Mouse (Mus musculus) forebrain, embryonic 11.5 days (tissue): ENCODE measurements at regions not wholly inside any gene's neighbourhood (a gene's known extent, or its start where the extent isn't known, plus 50 kb on each side); places are given as distances from the start of the nearest gene placed in this dataset.

Experiments used
- ATAC-seq: fragments of 200-750 bp; cut with Nextera tagmentation; replicated peaks from 2 replicates; pipeline ENCODE4 v1.8.0; 2017; ENCODE audit warnings: moderate TSS enrichment; ENCODE audit not compliant: low FRiP score
- DNase-seq: peaks from one replicate; pipeline ENCODE4 v3.0.0-alpha.2; 2017; ENCODE audit warnings: low spot score
- H3K27ac ChIP-seq: fragments of 300-500 bp; sonication (generic); 2 replicates; pipeline ENCODE4 v1.5.1; 2014; ENCODE audit warnings: low read depth, low read length
- H3K27me3 ChIP-seq: fragments of 300-500 bp; sonication (generic); 2 replicates; pipeline ENCODE4 v1.6.1; 2014; ENCODE audit warnings: mild to moderate bottlenecking, low read length, mixed read lengths; ENCODE audit not compliant: control insufficient read depth, insufficient read depth
- H3K36me3 ChIP-seq: fragments of 300-500 bp; sonication (generic); 2 replicates; pipeline ENCODE4 v1.6.1; 2014; ENCODE audit warnings: mild to moderate bottlenecking, low read length, moderate library complexity, mixed read lengths; ENCODE audit not compliant: control insufficient read depth, insufficient read depth
- H3K4me1 ChIP-seq: fragments of 300-500 bp; sonication (generic); replicated peaks from 2 replicates; pipeline ENCODE4 v1.6.1; 2014; ENCODE audit warnings: low read length, mixed read lengths; ENCODE audit not compliant: control insufficient read depth, insufficient read depth
- H3K4me2 ChIP-seq: fragments of 300-500 bp; sonication (generic); 2 replicates; pipeline ENCODE4 v1.6.1; 2014; ENCODE audit warnings: low read depth, mild to moderate bottlenecking, low read length, moderate library complexity, mixed read lengths; ENCODE audit not compliant: severe bottlenecking
- H3K4me3 ChIP-seq: fragments of 300-500 bp; sonication (generic); 2 replicates; pipeline ENCODE4 v1.5.1; 2014; ENCODE audit warnings: low read depth, low read length
- H3K9ac ChIP-seq: fragments of 300-500 bp; sonication (generic); 2 replicates; pipeline ENCODE4 v1.6.1; 2014; ENCODE audit warnings: low read length
- H3K9me3 ChIP-seq: fragments of 300-500 bp; sonication (generic); 2 replicates; pipeline ENCODE4 v1.6.1; 2016; ENCODE audit warnings: low read length, mixed read lengths; ENCODE audit not compliant: control insufficient read depth
- WGBS: fragments of 180-500 bp; shearing (Covaris S2); extraction: QIAGEN DNeasy Blood & Tissue Kit; methylation state at CpG from one replicate; pipeline ENCODE4 v1.1.7; 2014; 5-methylcytosine and 5-hydroxymethylcytosine counted together

DNA sequence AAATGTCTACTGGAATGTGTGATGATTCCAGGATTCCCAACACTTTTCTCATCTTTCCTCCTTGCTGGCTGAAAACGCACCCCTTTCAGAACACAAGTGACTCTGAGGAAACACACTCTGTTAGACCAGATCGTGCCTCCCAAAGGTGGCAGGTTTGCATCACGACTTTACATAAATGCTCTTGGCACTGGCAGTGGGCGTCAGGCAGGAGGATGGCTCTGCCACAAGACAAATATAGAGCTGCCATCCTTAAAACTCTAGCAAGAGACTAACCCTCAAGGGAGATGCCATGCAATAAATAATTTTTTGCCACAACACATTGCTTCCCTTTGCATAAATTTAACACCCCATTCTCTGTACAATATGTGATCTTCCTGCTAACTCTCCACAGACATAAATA lies 2254.1 kb upstream of the Lrrc6 start:
- no peaks in the 10 kb centered on the region for H3K27me3 ChIP-seq
- no peak overlapping the region for H3K4me2 ChIP-seq
- H3K36me3 ChIP-seq = no peaks in the 10 kb centered on the region
- no peak overlapping the region for H3K27ac ChIP-seq
- no peaks in the 10 kb centered on the region for H3K4me1 ChIP-seq
- ATAC-seq (no peak), DNase-seq (no peak)
- no peak overlapping the region for H3K9ac ChIP-seq
- no peak overlapping the region for H3K4me3 ChIP-seq
- no peaks in the 10 kb centered on the region for H3K9me3 ChIP-seq
- 85% methylated on average over 4 of the region's 4 CpGs for WGBS

DNA sequence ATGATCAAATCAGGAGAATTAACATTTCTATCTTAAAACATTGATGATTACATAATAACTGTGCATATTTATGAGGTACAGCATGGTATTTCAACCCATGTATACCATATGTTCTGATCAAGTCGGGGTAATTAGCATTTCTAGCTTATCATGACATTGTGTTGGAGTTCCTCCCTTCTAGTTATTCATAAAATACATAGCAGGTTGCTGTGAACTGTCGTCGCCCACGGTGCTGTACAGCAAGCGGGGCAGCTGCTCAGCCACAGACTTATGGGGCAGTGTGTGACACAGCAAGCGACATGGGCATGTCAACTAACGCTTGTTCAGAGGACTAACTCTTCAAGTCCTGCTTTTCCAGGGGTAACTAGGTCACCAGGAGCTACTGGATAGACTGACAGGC lies 2238.6 kb upstream of the Lrrc6 start:
- Histone ChIP-seq H3K27ac (no peak overlapping the region), H3K4me1 (no peaks in the 10 kb centered on the region), H3K4me2 (no peak overlapping the region), H3K9me3 (no peaks in the 10 kb centered on the region), H3K9ac (no peak overlapping the region), H3K36me3 (no peaks in the 10 kb centered on the region), H3K4me3 (no peak overlapping the region), H3K27me3 (no peaks in the 10 kb centered on the region)
- DNase-seq (no peak), ATAC-seq (no peak)
- 87% methylated on average over 7 of the region's 7 CpGs for WGBS

DNA sequence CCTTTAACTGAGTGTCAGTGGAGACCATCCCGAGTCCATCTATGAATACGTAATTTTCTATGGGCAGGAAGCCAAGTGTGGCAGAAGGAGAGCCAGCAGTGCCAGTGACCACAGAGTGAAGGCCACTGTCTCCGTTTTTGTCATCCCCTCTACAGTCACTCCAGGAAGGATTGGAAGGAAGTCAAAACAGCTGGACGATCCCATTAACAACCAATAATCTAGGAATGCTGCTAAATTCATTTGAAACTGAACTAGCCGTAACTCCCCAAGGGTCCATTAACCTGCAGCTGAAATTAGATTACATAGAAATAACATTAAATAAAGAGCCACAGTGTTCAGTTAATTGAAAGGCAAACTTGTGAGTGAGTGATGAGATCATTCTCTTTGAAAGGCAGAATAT lies 2220.5 kb upstream of the Lrrc6 start:
- Histone ChIP-seq H3K9ac (no peak overlapping the region), H3K4me1 (no peaks in the 10 kb centered on the region), H3K27me3 (no peaks in the 10 kb centered on the region), H3K9me3 (no peaks in the 10 kb centered on the region), H3K36me3 (no peaks in the 10 kb centered on the region), H3K4me2 (no peak overlapping the region), H3K4me3 (no peak overlapping the region), H3K27ac (no peak overlapping the region)
- whole genome bisulfite sequencing = 71% methylated on average over 5 of the region's 5 CpGs
- ATAC-seq (no peak), DNase-seq (no peak)

DNA sequence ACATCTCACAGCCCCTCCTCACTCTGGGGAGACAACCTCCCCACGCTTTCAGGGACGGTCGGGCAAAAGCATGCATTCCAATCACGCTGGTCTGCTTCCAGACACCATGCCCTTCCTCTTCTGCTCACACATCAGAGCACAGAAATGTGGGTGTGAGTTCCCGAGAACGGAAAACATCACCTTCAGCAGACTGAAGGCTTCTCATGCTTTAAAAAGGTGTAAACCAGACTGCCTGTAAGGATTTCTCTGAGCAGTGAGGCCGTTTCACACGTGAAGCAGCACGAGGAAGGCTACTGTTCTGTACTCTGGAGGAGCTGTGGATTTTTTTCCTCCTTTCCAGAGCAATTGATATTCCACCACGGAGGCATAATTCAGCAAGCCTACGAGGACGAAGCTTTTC lies 2218.8 kb upstream of the Lrrc6 start:
- Histone ChIP-seq H3K27me3 (no peaks in the 10 kb centered on the region), H3K4me2 (no peak overlapping the region), H3K9me3 (no peaks in the 10 kb centered on the region), H3K4me1 (no peaks in the 10 kb centered on the region), H3K9ac (no peak overlapping the region), H3K36me3 (no peaks in the 10 kb centered on the region), H3K4me3 (no peak overlapping the region), H3K27ac (no peak overlapping the region)
- DNase-seq (no peak), ATAC-seq (no peak)
- 88% methylated on average over 12 of the region's 12 CpGs for WGBS

DNA sequence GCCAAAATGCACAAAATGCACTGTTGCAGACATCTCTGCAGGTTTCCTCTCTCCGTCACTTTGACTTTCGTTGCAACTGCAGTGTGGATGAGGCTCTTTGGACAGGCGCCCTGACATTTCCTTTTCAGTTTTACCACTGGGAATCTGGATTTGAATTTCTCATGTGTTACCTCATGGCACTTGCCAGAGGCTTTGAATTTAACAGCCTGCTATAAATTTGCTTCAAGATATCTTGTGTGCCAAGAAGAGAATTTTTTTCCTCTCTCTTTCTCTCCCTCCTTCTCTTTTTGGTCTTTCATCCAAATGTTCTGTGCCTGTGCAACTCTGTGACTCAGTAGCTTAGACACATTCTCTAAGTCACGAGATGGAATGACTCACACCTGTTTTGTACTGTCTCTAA lies 2213.6 kb upstream of the Lrrc6 start:
- H3K9me3 ChIP-seq = no peaks in the 10 kb centered on the region
- H3K4me3 ChIP-seq = no peak overlapping the region
- DNase-seq (no peak), ATAC-seq (no peak)
- H3K4me1 ChIP-seq = no peaks in the 10 kb centered on the region
- H3K4me2 ChIP-seq = no peak overlapping the region
- H3K9ac ChIP-seq = no peak overlapping the region
- H3K36me3 ChIP-seq = no peaks in the 10 kb centered on the region
- no peaks in the 10 kb centered on the region for H3K27me3 ChIP-seq
- H3K27ac ChIP-seq = no peak overlapping the region
- WGBS = 87% methylated on average over 4 of the region's 4 CpGs

DNA sequence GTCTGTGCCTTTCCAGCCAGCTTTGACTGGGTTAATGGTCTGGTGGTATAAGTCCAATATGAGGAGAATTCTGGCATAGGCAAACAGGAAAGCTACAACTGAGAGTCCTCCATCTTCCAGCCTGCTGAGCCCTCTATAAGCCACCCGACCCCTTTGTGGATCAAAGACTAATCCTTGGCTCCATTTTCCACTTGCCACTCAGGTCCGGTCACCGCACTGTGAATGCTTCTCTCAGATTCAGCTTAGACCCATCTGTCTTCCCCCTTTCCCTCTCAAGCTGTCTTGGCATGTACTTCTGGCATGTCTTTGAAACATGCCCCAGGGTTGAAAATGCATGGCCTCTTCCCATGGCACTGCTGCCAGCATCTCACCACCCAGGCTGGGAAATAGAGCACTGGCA lies 2206.6 kb upstream of the Lrrc6 start:
- ATAC-seq (no peak), DNase-seq (no peak)
- H3K27me3 ChIP-seq = no peaks in the 10 kb centered on the region
- no peak overlapping the region for H3K27ac ChIP-seq
- no peaks in the 10 kb centered on the region for H3K36me3 ChIP-seq
- no peaks in the 10 kb centered on the region for H3K9me3 ChIP-seq
- no peaks in the 10 kb centered on the region for H3K4me1 ChIP-seq
- 86% methylated on average over 3 of the region's 3 CpGs for WGBS
- H3K4me3 ChIP-seq = no peak overlapping the region
- H3K4me2 ChIP-seq = no peak overlapping the region
- H3K9ac ChIP-seq = no peak overlapping the region

DNA sequence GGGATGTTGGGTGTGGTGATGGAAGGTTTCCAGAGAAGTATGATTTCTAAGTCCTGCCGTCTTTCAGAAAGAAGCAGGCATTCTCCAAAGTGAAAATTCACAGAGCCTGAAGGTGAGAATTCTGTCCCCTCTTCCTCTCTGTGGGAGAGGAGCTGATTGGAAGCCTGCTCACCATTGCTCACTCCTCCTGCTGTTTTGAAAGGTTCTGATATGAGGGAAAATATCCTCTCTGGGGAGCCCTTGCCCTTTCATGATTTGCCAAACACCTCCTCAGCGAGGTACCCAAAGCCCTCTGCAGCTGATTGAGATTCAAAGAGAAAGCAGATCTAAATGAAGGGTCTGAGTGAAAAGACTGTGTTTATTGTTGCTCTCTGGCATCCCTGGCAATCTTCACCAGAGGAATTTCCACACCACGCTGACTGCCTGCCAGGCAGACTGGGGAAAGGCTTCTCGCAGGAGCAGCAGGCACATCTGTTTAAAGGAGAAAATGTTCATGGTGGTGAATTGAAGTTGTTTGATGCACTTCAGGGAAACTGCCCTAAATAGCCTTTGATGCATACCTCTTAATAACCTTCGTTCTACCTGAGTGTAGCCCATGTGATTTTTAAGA lies 2194.4 kb upstream of the Lrrc6 start:
- Histone ChIP-seq H3K9ac (no peak overlapping the region), H3K27me3 (no peaks in the 10 kb centered on the region), H3K4me1 (no peaks in the 10 kb centered on the region), H3K27ac (no peak overlapping the region), H3K9me3 (no peaks in the 10 kb centered on the region), H3K36me3 (no peaks in the 10 kb centered on the region), H3K4me2 (no peak overlapping the region), H3K4me3 (no peak overlapping the region)
- 65% methylated on average over 5 of the region's 5 CpGs for WGBS
- no peak for DNase-seq
- ATAC-seq = no peak

DNA sequence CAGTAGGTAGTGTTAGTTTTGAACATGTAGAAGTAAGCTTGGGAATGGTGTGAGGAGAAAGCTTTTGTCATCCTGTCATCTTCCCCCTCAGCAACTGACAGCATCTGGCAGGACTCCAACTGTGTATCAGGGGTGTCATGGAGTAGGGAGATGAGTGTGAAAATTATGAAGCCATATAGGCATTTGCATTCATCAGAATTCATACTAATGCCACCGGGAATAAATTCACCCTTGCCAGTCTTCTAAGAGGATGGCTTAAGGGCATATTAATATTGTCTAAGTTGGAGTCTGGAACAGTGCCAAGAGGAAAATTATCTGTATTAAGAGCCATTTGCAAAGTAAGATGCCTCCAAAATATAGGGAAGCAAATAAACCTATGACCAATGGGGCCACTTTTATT lies 2166.8 kb upstream of the Lrrc6 start:
- Histone ChIP-seq H3K27ac (no peak overlapping the region), H3K9me3 (no peaks in the 10 kb centered on the region), H3K27me3 (no peaks in the 10 kb centered on the region), H3K4me2 (no peak overlapping the region), H3K36me3 (no peaks in the 10 kb centered on the region), H3K9ac (no peak overlapping the region), H3K4me3 (no peak overlapping the region), H3K4me1 (no peaks in the 10 kb centered on the region)
- DNase-seq = no peak
- WGBS = 87% methylated on average over 1 of the region's 1 CpGs
- ATAC-seq = no peak

DNA sequence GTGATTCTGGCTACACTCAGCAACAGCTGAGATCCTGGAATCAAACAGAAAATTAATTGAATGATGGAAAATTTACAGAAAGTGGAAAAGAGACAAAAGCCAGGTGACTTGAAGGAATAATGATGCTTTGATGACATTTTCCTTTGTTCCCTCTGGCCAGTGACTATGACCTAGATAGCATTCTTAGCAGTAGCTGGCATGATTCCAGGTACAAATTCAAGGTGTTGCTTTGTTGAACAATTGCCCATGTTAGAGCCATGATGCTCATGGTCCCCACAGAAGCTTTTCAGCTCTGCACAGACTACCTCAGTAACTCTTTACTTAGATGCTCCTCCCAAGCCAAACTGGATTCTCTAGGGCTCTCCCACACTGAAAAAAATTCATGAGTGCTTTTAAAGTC lies 2164.6 kb upstream of the Lrrc6 start:
- H3K4me3 ChIP-seq = no peak overlapping the region
- no peak for ATAC-seq

More for the DNA sequence above, 2164.6 kb upstream of the Lrrc6 start:
- H3K27me3 ChIP-seq = no peaks in the 10 kb centered on the region
- H3K4me1 ChIP-seq = no peaks in the 10 kb centered on the region
- no peak overlapping the region for H3K4me2 ChIP-seq
- no peak overlapping the region for H3K27ac ChIP-seq
- no peaks in the 10 kb centered on the region for H3K36me3 ChIP-seq
- H3K9ac ChIP-seq = no peak overlapping the region
- no peaks in the 10 kb centered on the region for H3K9me3 ChIP-seq
- DNase-seq = no peak
